Comparison of ENCODE assay signal across 12 mouse cellular contexts in the genomic region with DNA sequence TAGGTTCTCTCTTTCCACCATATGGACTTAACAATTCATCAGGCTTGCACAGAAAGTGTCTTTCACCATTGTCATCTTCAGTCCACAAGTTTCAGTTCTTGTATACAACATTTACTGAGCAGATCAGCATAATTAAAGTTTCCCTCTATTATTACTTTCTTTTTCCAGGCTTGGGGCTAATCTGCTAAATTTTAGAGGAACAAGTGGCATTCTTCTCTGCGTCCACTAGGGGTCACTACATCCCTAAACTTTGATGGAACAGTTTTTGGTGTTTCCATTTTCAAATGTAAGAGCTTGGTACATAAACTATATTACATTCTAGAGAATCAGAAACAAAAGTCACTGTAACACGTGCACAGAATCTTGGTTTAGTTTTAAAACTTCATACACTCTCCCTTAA. TPM values are rescaled to one million over a fixed set of nuclear protein-coding genes. Genes with fewer than 3 reads are reported as not detected.
DNase-seq lines count a peak whose midpoint lies in the region; ATAC-seq and TF ChIP-seq lines count a peak whose summit lies in the region.
"Had no signal": no experiment of that assay in that cellular context is flagged by ENCODE, and none has a peak within 500 bp of the region (broad histone marks: within the 10 kb centered on the region; RNA-seq: fewer than 3 reads in every experiment).

No protein-coding gene starts in this region.

- H3K79me2 ChIP-seq in heart, adult 2 months (replicated peaks; ENCODE audit: control insufficient read depth, insufficient read depth, low read length): no peaks in the 10 kb centered on the region

- no peak for TF ChIP-seq EP300 in heart, adult 2 months (IDR thresholded peaks at IDR 0.05; ENCODE audit: insufficient read depth, low read depth, low read length)

- no peaks in the 10 kb centered on the region for H3K4me1 ChIP-seq in heart, adult 2 months (ENCODE audit: control insufficient read depth, insufficient read depth, low read length)
- H3K4me1 ChIP-seq in midbrain, embryonic 11.5 days (ENCODE audit: control insufficient read depth, insufficient read depth, low read length): no peaks in the 10 kb centered on the region
- H3K4me1 ChIP-seq in midbrain, embryonic 16.5 days (ENCODE audit: control insufficient read depth, insufficient read depth, low read length): no peaks in the 10 kb centered on the region
- H3K4me1 ChIP-seq: midbrain, embryonic 12.5 days had no signal

- intact Hi-C loops in heart, adult 2 months (cut with DNase I): no loop called here

- no peaks in the 10 kb centered on the region for H3K27me3 ChIP-seq in heart, adult 2 months (ENCODE audit: control insufficient read depth, insufficient read depth, low read length)
- no peaks in the 10 kb centered on the region for H3K27me3 ChIP-seq in midbrain, embryonic 11.5 days (ENCODE audit: control insufficient read depth, insufficient read depth, low read length)
- H3K27me3 ChIP-seq in midbrain, embryonic 16.5 days (ENCODE audit: control insufficient read depth, insufficient read depth, low read depth, low read length): no peaks in the 10 kb centered on the region
- no peaks in the 10 kb centered on the region for H3K27me3 ChIP-seq in splenic B cell, adult 2 months (ENCODE audit: control insufficient read depth, insufficient read depth, low read length, poor library complexity, severe bottlenecking)
- H3K27me3 ChIP-seq: midbrain, embryonic 12.5 days had no signal

- WGBS in heart, adult 2 months: 4% methylated on average over 2 of the region's 2 CpGs
- WGBS in midbrain, embryonic 11.5 days: 3% methylated on average over 2 of the region's 2 CpGs
- 3% methylated on average over 2 of the region's 2 CpGs for WGBS in midbrain, embryonic 16.5 days

- H3K9ac ChIP-seq in heart, adult 2 months (ENCODE audit: low read depth, low read length): no peak overlapping the region
- H3K9ac ChIP-seq in midbrain, embryonic 11.5 days (ENCODE audit: low read length): no peak overlapping the region
- no peak overlapping the region for H3K9ac ChIP-seq in midbrain, embryonic 16.5 days (ENCODE audit: low read depth, low read length)
- H3K9ac ChIP-seq: midbrain, embryonic 12.5 days had no signal

- no peaks in the 10 kb centered on the region for H3K36me3 ChIP-seq in heart, adult 2 months (ENCODE audit: control insufficient read depth, insufficient read depth, low read length)
- no peaks in the 10 kb centered on the region for H3K36me3 ChIP-seq in midbrain, embryonic 11.5 days (ENCODE audit: control insufficient read depth, insufficient read depth, low read length)
- H3K36me3 ChIP-seq in midbrain, embryonic 16.5 days (ENCODE audit: control insufficient read depth, insufficient read depth, low read length): no peaks in the 10 kb centered on the region
- H3K36me3 ChIP-seq in splenic B cell, adult 2 months (ENCODE audit: control insufficient read depth, insufficient read depth, low read length, poor library complexity, severe bottlenecking): no peaks in the 10 kb centered on the region
- H3K36me3 ChIP-seq: midbrain, embryonic 12.5 days had no signal

- ATAC-seq in midbrain, embryonic 11.5 days (ENCODE audit: low FRiP score): no peak
- ATAC-seq in midbrain, embryonic 16.5 days: no peak

- no peak overlapping the region for H3K27ac ChIP-seq in heart, adult 2 months
- no peak overlapping the region for H3K27ac ChIP-seq in midbrain, embryonic 11.5 days (ENCODE audit: low read depth, low read length)
- no peak overlapping the region for H3K27ac ChIP-seq in midbrain, embryonic 16.5 days (ENCODE audit: low read length)
- H3K27ac ChIP-seq: midbrain, embryonic 12.5 days had no signal

- no peaks in the 10 kb centered on the region for H3K9me3 ChIP-seq in midbrain, embryonic 11.5 days (ENCODE audit: control insufficient read depth, low read length)
- H3K9me3 ChIP-seq in midbrain, embryonic 16.5 days (replicated peaks; ENCODE audit: control insufficient read depth, low read length, poor library complexity, severe bottlenecking): no peaks in the 10 kb centered on the region
- H3K9me3 ChIP-seq: midbrain, embryonic 12.5 days had no signal

- no peak for TF ChIP-seq POLR2A in heart, adult 2 months (IDR thresholded peaks at IDR 0.05; ENCODE audit: insufficient read depth, low read depth, low read length)

- DNase-seq in heart, adult 2 months: no peak
- DNase-seq in heart, postnatal 4 days: no peak
- DNase-seq in midbrain, embryonic 11.5 days (ENCODE audit: low spot score, missing footprints): peak; percentile 80
- peak; percentile 12 for DNase-seq in c-Kit-positive CD71-positive TER-119-positive erythroid progenitor cells, embryonic 14.5 days (ENCODE audit: low spot score)
- peak; percentile 1 for DNase-seq in splenic B cell, adult 2 months (ENCODE audit: low read depth, low spot score)
- DNase-seq in testis, postnatal 14 days (ENCODE audit: low spot score): no peak
- no peak for DNase-seq in gastrocnemius, adult 8-10 months (ENCODE audit: low spot score in 2 of 2)
- DNase-seq: spleen, adult 18-20 months had no signal

- no peak overlapping the region for H3K4me3 ChIP-seq in heart, adult 2 months
- no peak overlapping the region for H3K4me3 ChIP-seq in midbrain, embryonic 11.5 days (ENCODE audit: low read depth, low read length)
- no peak overlapping the region for H3K4me3 ChIP-seq in midbrain, embryonic 16.5 days (ENCODE audit: low read depth, low read length)
- H3K4me3 ChIP-seq: midbrain, embryonic 12.5 days had no signal

- H3K4me2 ChIP-seq in midbrain, embryonic 11.5 days: no peak overlapping the region
- H3K4me2 ChIP-seq in midbrain, embryonic 16.5 days (ENCODE audit: low read length): no peak overlapping the region
- H3K4me2 ChIP-seq: midbrain, embryonic 12.5 days had no signal

- peak; percentile 80 for TF ChIP-seq CTCF in heart, adult 2 months (IDR thresholded peaks at IDR 0.05)

RNA-seq across cellular contexts. Expression of a gene that starts 28.2 kb away (rescaled TPM):
- not detected for total RNA-seq in heart, adult 2 months (2021)
- not detected in 2 replicates for polyA plus RNA-seq in heart, adult 2 months (2012; rRNA removed)
- not detected for total RNA-seq in heart, postnatal 4 days (2021)
- polyA plus RNA-seq in midbrain, embryonic 11.5 days (2014; fragmentation: Nextera tagmentation; extraction: Ambion mirVana): not detected in 2 replicates
- not detected in 2 replicates for polyA plus RNA-seq in midbrain, embryonic 16.5 days (2015; fragmentation: Nextera tagmentation; extraction: Ambion mirVana)
- not detected for total RNA-seq in gastrocnemius, adult 8-10 months (2022)
- total RNA-seq: heart, postnatal 14 days; left cerebral cortex, adult 8-10 months had no signal
- polyA plus RNA-seq: midbrain, embryonic 12.5 days had no signal

Comparison
In these comparisons a context has a peak if more than half of its experiments do, and no peak if none do; other contexts are left out.
1. DNase-seq: peak in midbrain, embryonic 11.5 days (single experiment), c-Kit-positive CD71-positive TER-119-positive erythroid progenitor cells, embryonic 14.5 days (single experiment) and splenic B cell, adult 2 months (single experiment); none in heart, adult 2 months (0 of 2), heart, postnatal 4 days (single experiment), testis, postnatal 14 days (single experiment) and gastrocnemius, adult 8-10 months (0 of 2).